Mouse (Mus musculus) E14TG2a.4 (cell line): ENCODE results near the gene Robo1.

Experiments
- H3K27me3 ChIP-seq: 2 replicates; pipeline ENCODE4 v1.6.1; 2014; ENCODE audit warnings: low read length, control low read depth; ENCODE audit not compliant: insufficient read depth
- H3K36me3 ChIP-seq: 2 replicates; pipeline ENCODE4 v1.6.1; 2014; ENCODE audit warnings: low read length, control low read depth; ENCODE audit not compliant: insufficient read depth
- H3K4me1 ChIP-seq: replicated peaks from 2 replicates; pipeline ENCODE4 v1.6.1; 2014; ENCODE audit warnings: low read depth, low read length, control low read depth
- H3K4me3 ChIP-seq: replicated peaks from 2 replicates; pipeline ENCODE4 v1.5.1; 2014; ENCODE audit warnings: mild to moderate bottlenecking, low read length
- H3K9me3 ChIP-seq: 2 replicates; pipeline ENCODE4 v1.6.1; 2014; ENCODE audit warnings: low read length, control low read depth
- CTCF ChIP-seq: conservative IDR thresholded peaks from 2 replicates; pipeline ENCODE4 v1.5.1; 2014; ENCODE audit warnings: low read length
- NANOG ChIP-seq: IDR thresholded peaks from 2 replicates; pipeline ENCODE4 v1.6.1; 2014; ENCODE audit warnings: borderline replicate concordance, low read length, mixed read lengths
- POU5F1 ChIP-seq: IDR thresholded peaks from 2 replicates; pipeline ENCODE4 v1.6.1; 2014; ENCODE audit warnings: low read length, borderline replicate concordance

Gene Robo1

DNA sequence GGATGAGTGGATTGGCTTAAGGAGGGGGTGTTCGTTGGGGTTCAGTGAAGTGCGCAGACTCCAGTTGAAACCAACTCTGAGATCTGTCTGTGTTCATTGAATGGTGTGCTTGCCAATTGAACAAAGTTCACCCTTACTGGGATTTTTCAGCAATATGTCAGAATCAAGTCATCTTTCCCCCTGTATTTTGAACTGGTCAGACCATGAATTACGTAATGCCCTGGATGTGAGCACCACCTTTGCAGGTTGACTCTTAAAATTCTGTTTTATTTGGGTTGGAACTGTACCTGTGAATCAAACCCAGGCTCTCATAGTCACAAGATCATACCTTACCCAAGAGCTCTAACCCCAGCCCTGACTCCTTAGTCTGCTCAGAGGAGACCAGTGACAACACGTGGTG is 666.6 kb downstream of the Robo1 start:
- Histone ChIP-seq H3K9me3 (no peaks in the 10 kb centered on the region), H3K27me3 (no peaks in the 10 kb centered on the region), H3K36me3 (no peaks in the 10 kb centered on the region; the same call in 1 of the 2 replicates), H3K4me3 (no peak overlapping the region), H3K4me1 (no peaks in the 10 kb centered on the region)
- TF ChIP-seq CTCF (no peak), NANOG (no peak), POU5F1 (no peak)

DNA sequence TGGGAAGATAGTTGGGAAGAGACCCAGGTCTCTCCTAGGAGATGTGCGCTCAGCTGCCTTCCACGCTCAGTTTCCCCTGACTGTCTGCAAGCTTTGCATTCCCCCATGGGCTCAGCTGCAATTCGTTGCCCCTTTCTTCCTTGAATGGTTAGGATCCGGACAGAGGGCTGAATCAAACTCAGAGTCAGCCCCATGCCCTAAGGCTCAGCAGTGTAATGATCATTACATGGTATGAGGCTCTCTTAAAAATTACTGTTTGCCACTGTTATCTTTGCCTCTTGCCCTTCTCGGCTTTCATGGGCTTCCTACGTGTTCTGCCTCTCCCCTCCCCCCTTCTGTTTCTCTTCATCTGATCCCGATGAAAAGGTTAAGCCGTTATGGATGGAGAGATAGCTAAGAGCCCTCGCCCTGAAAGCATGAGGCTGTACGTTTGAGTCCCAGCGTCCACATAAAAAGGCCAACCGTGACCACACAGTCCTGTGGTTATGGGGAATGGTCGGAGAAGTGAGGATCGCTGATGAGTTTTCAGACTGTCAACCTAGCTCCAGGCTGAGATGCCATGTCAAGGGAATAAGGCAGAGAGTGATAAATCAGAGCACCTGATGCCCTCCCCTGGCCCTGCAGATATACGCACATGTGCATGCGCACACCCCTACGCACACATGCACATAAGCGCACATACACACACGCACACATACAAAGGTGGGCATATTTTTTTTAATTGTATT is 668.9 kb downstream of the Robo1 start:
- H3K4me1 ChIP-seq, result no peaks in the 10 kb centered on the region

GRCm38 (mm10) chr16:72979407-72980219 is 671.5 kb downstream of the Robo1 start:
- H3K4me3 ChIP-seq, result no peak overlapping the region
- TF ChIP-seq POU5F1 (no peak), CTCF (peak; percentile 52), NANOG (no peak)
- no peaks in the 10 kb centered on the region for H3K36me3 ChIP-seq
- H3K27me3 ChIP-seq, result no peaks in the 10 kb centered on the region
- no peaks in the 10 kb centered on the region for H3K4me1 ChIP-seq
- H3K9me3 ChIP-seq, result no peaks in the 10 kb centered on the region

More for the DNA sequence above, 668.9 kb downstream of the Robo1 start:
- Histone ChIP-seq H3K27me3 (no peaks in the 10 kb centered on the region), H3K9me3 (no peaks in the 10 kb centered on the region), H3K4me3 (no peak overlapping the region), H3K36me3 (no peaks in the 10 kb centered on the region; the same call in 1 of the 2 replicates)
- no peak for TF ChIP-seq CTCF

- TF ChIP-seq POU5F1, result no peak
- TF ChIP-seq CTCF, result no peak
- TF ChIP-seq NANOG, result no peak
- H3K4me3 ChIP-seq, result no peak overlapping the region
- H3K27me3 ChIP-seq, result no peaks in the 10 kb centered on the region
- H3K9me3 ChIP-seq, result no peaks in the 10 kb centered on the region
- peaks cover 6% of the 10 kb centered on the region for H3K4me1 ChIP-seq
- no peaks in the 10 kb centered on the region for H3K36me3 ChIP-seq
Observed at GRCm38 (mm10) chr16:72990376-72991167, 682.5 kb downstream of the Robo1 start.

GRCm38 (mm10) chr16:72993189-72993588 is 685.1 kb downstream of the Robo1 start:
- Histone ChIP-seq H3K9me3 (no peaks in the 10 kb centered on the region), H3K27me3 (no peaks in the 10 kb centered on the region), H3K36me3 (no peaks in the 10 kb centered on the region), H3K4me1 (peaks cover 6% of the 10 kb centered on the region), H3K4me3 (no peak overlapping the region)
- TF ChIP-seq NANOG, result no peak
- TF ChIP-seq CTCF, result no peak

DNA sequence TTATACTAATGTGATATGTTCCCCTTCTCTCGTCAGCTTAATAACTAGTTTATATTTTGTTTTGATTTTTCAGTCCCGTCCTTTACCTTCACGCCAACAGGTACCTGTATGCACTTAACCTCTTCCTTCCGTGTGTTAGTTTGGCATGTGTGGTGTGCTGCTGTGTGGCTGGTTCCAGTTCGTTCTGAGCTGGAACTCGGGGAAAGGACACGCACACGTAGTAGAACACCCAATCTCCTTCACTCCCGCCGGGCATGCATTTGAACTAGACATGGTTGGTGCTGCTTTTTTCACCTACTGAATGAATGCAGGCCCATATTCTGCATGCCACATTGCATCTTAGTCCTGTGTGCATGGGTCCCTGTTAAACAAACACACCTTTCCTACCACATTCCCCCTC is 685.5 kb downstream of the Robo1 start:
- TF ChIP-seq CTCF (no peak), NANOG (no peak), POU5F1 (no peak)
- H3K4me3 ChIP-seq, result no peak overlapping the region
- peaks cover 6% of the 10 kb centered on the region for H3K4me1 ChIP-seq
- no peaks in the 10 kb centered on the region for H3K27me3 ChIP-seq
- no peaks in the 10 kb centered on the region for H3K9me3 ChIP-seq
- no peaks in the 10 kb centered on the region for H3K36me3 ChIP-seq

GRCm38 (mm10) chr16:72995251-72995954 is 687.3 kb downstream of the Robo1 start:
- TF ChIP-seq POU5F1 (no peak), CTCF (peak; percentile 70), NANOG (no peak)
- no peaks in the 10 kb centered on the region for H3K27me3 ChIP-seq
- no peaks in the 10 kb centered on the region for H3K36me3 ChIP-seq
- no peak overlapping the region for H3K4me3 ChIP-seq
- no peaks in the 10 kb centered on the region for H3K9me3 ChIP-seq
- peaks cover 6% of the 10 kb centered on the region for H3K4me1 ChIP-seq
